Mouse (Mus musculus) liver, embryonic 14.5 days (tissue): ENCODE measurements around the gene Gle1. TPM values are rescaled to one million over a fixed set of nuclear protein-coding genes. Genes with fewer than 3 reads are reported as not detected.

Source experiments
- ATAC-seq: fragments of 200-750 bp; cut with Nextera tagmentation; 2 replicates; pipeline ENCODE4 v1.8.0; 2017; ENCODE audit warnings: moderate number of reproducible peaks, mild to moderate bottlenecking, moderate library complexity; ENCODE audit not compliant: insufficient read depth
- DNase-seq, 3 experiments: peaks; one replicate each; pipeline ENCODE4 v3.0.0-alpha.2; 2012 to 2013; ENCODE audit warnings: low read depth in 3 of 3, low spot score in 3 of 3
- H3K27ac ChIP-seq: fragments of 300-500 bp; sonication (generic); 2 replicates; pipeline ENCODE4 v1.5.1; 2014; ENCODE audit warnings: moderate library complexity, mild to moderate bottlenecking, control low read depth, inconsistent platforms
- H3K27me3 ChIP-seq: fragments of 300-500 bp; sonication (generic); 2 replicates; pipeline ENCODE4 v1.6.1; 2014; ENCODE audit warnings: mild to moderate bottlenecking, low read length, moderate library complexity; ENCODE audit not compliant: control insufficient read depth, insufficient read depth
- H3K36me3 ChIP-seq: fragments of 300-500 bp; sonication (generic); replicated peaks from 2 replicates; pipeline ENCODE4 v1.6.1; 2014; ENCODE audit warnings: low read depth; ENCODE audit not compliant: control insufficient read depth, insufficient read depth
- H3K4me1 ChIP-seq, 2 experiments: fragments of 200-500 bp in 1 of 2; fragments of 300-500 bp in 1 of 2; sonication (generic) in 1 of 2; replicated peaks; 2 replicates each; pipeline ENCODE4 v1.6.1; 2012 to 2014; ENCODE audit warnings: antibody characterized with exemption in 1 of 2, inconsistent platforms in 1 of 2, low read length in 1 of 2; ENCODE audit not compliant: control insufficient read depth in 2 of 2, insufficient read depth in 2 of 2
- H3K4me2 ChIP-seq: fragments of 300-500 bp; sonication (generic); 2 replicates; pipeline ENCODE4 v1.6.1; 2014; ENCODE audit warnings: low read depth, mild to moderate bottlenecking, control low read depth, moderate library complexity
- H3K4me3 ChIP-seq, 2 experiments: fragments of 200-500 bp in 1 of 2; fragments of 300-500 bp in 1 of 2; sonication (generic) in 1 of 2; 2 replicates each; pipeline ENCODE4 v1.5.1; 2012 to 2014; ENCODE audit warnings: low read depth in 2 of 2, low read length in 2 of 2, mild to moderate bottlenecking in 2 of 2, control low read depth in 1 of 2, inconsistent platforms in 1 of 2, moderate library complexity in 1 of 2; ENCODE audit not compliant: insufficient read depth in 1 of 2
- H3K9ac ChIP-seq: fragments of 300-500 bp; sonication (generic); replicated peaks from 2 replicates; pipeline ENCODE4 v1.6.1; 2014; ENCODE audit warnings: mild to moderate bottlenecking, control low read depth, moderate library complexity
- H3K9me3 ChIP-seq: fragments of 300-500 bp; sonication (generic); 2 replicates; pipeline ENCODE4 v1.6.1; 2016; ENCODE audit warnings: low read length, mixed read lengths; ENCODE audit not compliant: control insufficient read depth
- CTCF ChIP-seq: IDR thresholded peaks from 2 replicates; pipeline ENCODE4 v1.5.1; 2016; ENCODE audit warnings: antibody characterized with exemption, low read depth, control low read depth
- EP300 ChIP-seq: IDR thresholded peaks from 2 replicates; pipeline ENCODE4 v1.6.1; 2016; ENCODE audit warnings: antibody characterized with exemption, low read depth
- WGBS: fragments of 180-500 bp; shearing (Covaris S2); extraction: QIAGEN DNeasy Blood & Tissue Kit; methylation state at CpG from one replicate; pipeline ENCODE4 v1.1.7; 2014; ENCODE audit not compliant: insufficient replicate concordance; 5-methylcytosine and 5-hydroxymethylcytosine counted together
- polyA plus RNA-seq, 2 experiments: library from polyadenylated mRNA; depleted of rRNA in 1 of 2; stranded (reverse) in 1 of 2; unstranded in 1 of 2; fragments of >200 nt; fragmentation: Nextera tagmentation in 1 of 2; extraction: Ambion mirVana in 1 of 2; gene quantifications; 2 replicates each; pipeline versions ENCODE4 v1.2.1 to v1.2.3; 2012 to 2014

Gle1 gene
- polyA plus RNA-seq, 2 experiments, result 13.5 to 17.6 TPM

GRCm38 (mm10) chr2:29910042-29910441, 25.2 kb upstream of the Gle1 start:
- H3K27ac ChIP-seq, result no peak overlapping the region
- ATAC-seq (no peak), DNase-seq (peak; percentile 20 to 36 (median 23))
- no peak overlapping the region for H3K4me2 ChIP-seq
- H3K9me3 ChIP-seq, result no peaks in the 10 kb centered on the region
- 82% methylated on average over 2 of the region's 2 CpGs for WGBS
- peaks cover 57% of the 10 kb centered on the region for H3K36me3 ChIP-seq
- H3K4me1 ChIP-seq, result no peaks in the 10 kb centered on the region
- TF ChIP-seq CTCF (peak; percentile 73), EP300 (no peak)
- H3K4me3 ChIP-seq, result no peak overlapping the region
- H3K9ac ChIP-seq, result no peak overlapping the region
- H3K27me3 ChIP-seq, result no peaks in the 10 kb centered on the region

- ATAC-seq, result peak; percentile 95
- peak overlapping the region; percentile 70 for H3K27ac ChIP-seq
- peak; percentile 44 to 54 (median 44) for DNase-seq
- TF ChIP-seq EP300 (peak; percentile 39; the same call in 1 of the 2 replicates), CTCF (no peak)
- H3K27me3 ChIP-seq, result no peaks in the 10 kb centered on the region
- peak overlapping the region; percentile 14 for H3K9ac ChIP-seq
- H3K36me3 ChIP-seq, result peaks cover 71% of the 10 kb centered on the region
- peak overlapping the region; percentile 36 for H3K4me2 ChIP-seq
- no peaks in the 10 kb centered on the region for H3K9me3 ChIP-seq
- no peak overlapping the region for H3K4me3 ChIP-seq
- peaks cover 8 to 13% of the 10 kb centered on the region in 2 experiments for H3K4me1 ChIP-seq
- 41% methylated on average over 11 of the region's 11 CpGs for WGBS
Observed at GRCm38 (mm10) chr2:29917621-29918020, 17.6 kb upstream of the Gle1 start.

- no peak for ATAC-seq
- H3K9ac ChIP-seq, result no peak overlapping the region
- no peaks in the 10 kb centered on the region for H3K27me3 ChIP-seq
- H3K4me1 ChIP-seq, result peaks cover 4 to 11% of the 10 kb centered on the region in 2 experiments
- no peak overlapping the region for H3K4me3 ChIP-seq
- H3K27ac ChIP-seq, result no peak overlapping the region
- DNase-seq, result no peak
- TF ChIP-seq CTCF (no peak), EP300 (no peak)
- no peaks in the 10 kb centered on the region for H3K9me3 ChIP-seq
- no peak overlapping the region for H3K4me2 ChIP-seq
- H3K36me3 ChIP-seq, result peaks cover 74% of the 10 kb centered on the region
- WGBS, result 74% methylated on average over 11 of the region's 11 CpGs
Observed at GRCm38 (mm10) chr2:29922011-29922410, 13.2 kb upstream of the Gle1 start.

GRCm38 (mm10) chr2:29926542-29926941, 8.7 kb upstream of the Gle1 start:
- 82% methylated on average over 5 of the region's 5 CpGs for WGBS
- Histone ChIP-seq H3K9me3 (no peaks in the 10 kb centered on the region), H3K27me3 (no peaks in the 10 kb centered on the region)

GRCm38 (mm10) chr2:29930506-29930905, 4.7 kb upstream of the Gle1 start:
- Histone ChIP-seq H3K27ac (no peak overlapping the region), H3K9me3 (no peaks in the 10 kb centered on the region), H3K4me1 (peaks cover 0 to 2% of the 10 kb centered on the region in 2 experiments; a peak in 1 of 4 replicates), H3K4me3 (no peak overlapping the region), H3K36me3 (peaks cover 41% of the 10 kb centered on the region), H3K9ac (no peak overlapping the region), H3K27me3 (no peaks in the 10 kb centered on the region), H3K4me2 (no peak overlapping the region)
- ATAC-seq (no peak), DNase-seq (no peak)
- WGBS, result 84% methylated on average over 10 of the region's 10 CpGs
- TF ChIP-seq EP300 (no peak), CTCF (no peak)

More at GRCm38 (mm10) chr2:29926542-29926941, 8.7 kb upstream of the Gle1 start:
- Histone ChIP-seq H3K9ac (no peak overlapping the region), H3K27ac (no peak overlapping the region), H3K36me3 (peaks cover 73% of the 10 kb centered on the region), H3K4me2 (no peak overlapping the region), H3K4me3 (no peak overlapping the region), H3K4me1 (no peaks in the 10 kb centered on the region)
- ATAC-seq (no peak), DNase-seq (no peak)
- TF ChIP-seq EP300 (no peak), CTCF (no peak)
